Mouse (Mus musculus): ENCODE measurements around the gene Pinlyp.

- TF ChIP-seq CTCF (IDR thresholded peaks at IDR 0.05; ENCODE audit: borderline replicate concordance, insufficient read depth, low read depth, low read length) (no peak), POLR2A (IDR thresholded peaks at IDR 0.05; ENCODE audit: borderline replicate concordance, insufficient read depth, low read length) (no peak)
These were observed 20.3 kb upstream of the Pinlyp start for GRCm38 (mm10) chr7:24566206-24566605.

Data from cerebellum, adult 2 months (tissue).